In the genomic region with DNA sequence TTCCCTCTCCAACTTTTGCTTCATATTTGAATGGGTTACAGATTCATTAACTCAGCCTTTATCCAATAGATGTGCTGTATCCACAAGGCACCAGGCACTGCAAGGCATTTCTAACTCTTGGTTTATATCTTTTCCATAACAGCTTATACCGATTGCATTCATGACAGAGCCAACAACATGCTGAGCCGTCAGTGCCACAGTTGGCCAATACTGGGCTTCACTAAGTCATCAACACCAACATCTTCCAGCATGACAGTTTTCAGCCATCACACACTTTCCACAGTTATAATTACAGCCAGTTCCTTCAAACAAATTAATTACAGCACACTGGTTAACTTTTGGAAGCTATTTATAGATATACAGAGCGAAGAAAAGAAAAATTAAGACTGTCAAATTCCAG, we compare ENCODE assay signal across 30 mouse cellular contexts.
DNase-seq lines count a peak whose midpoint lies in the region; ATAC-seq lines count a peak whose summit lies in the region.
"Had no signal": no experiment of that assay in that cellular context is flagged by ENCODE, and none has a peak within 500 bp of the region (broad histone marks: within the 10 kb centered on the region; RNA-seq: fewer than 3 reads in every experiment).

No protein-coding gene starts in this region.

- no peak overlapping the region for H3K27ac ChIP-seq in forebrain, embryonic 16.5 days (ENCODE audit: low read length)
- H3K27ac ChIP-seq in forebrain, embryonic 10.5 days = no peak overlapping the region
- H3K27ac ChIP-seq: embryonic facial prominence, embryonic 10.5 days; embryonic facial prominence, embryonic 13.5 days; heart, adult 2 months; heart, embryonic 10.5 days; heart, embryonic 13.5 days; hindbrain, embryonic 14.5 days; hindbrain, postnatal 0 days had no signal

- no peak overlapping the region for H3K4me3 ChIP-seq in forebrain, embryonic 16.5 days (replicated peaks; ENCODE audit: low read length)
- H3K4me3 ChIP-seq in forebrain, embryonic 10.5 days = no peak overlapping the region
- H3K4me3 ChIP-seq: embryonic facial prominence, embryonic 10.5 days; embryonic facial prominence, embryonic 13.5 days; erythroblast, embryonic 14.5 days; heart, adult 2 months; heart, embryonic 10.5 days; heart, embryonic 13.5 days had no signal

- H3K9me3 ChIP-seq in forebrain, embryonic 16.5 days (ENCODE audit: control insufficient read depth, low read length) = no peaks in the 10 kb centered on the region
- no peaks in the 10 kb centered on the region for H3K9me3 ChIP-seq in forebrain, embryonic 10.5 days
- H3K9me3 ChIP-seq: embryonic facial prominence, embryonic 10.5 days; embryonic facial prominence, embryonic 13.5 days; heart, embryonic 10.5 days; heart, embryonic 13.5 days had no signal

- 62% methylated on average over 3 of the region's 3 CpGs for WGBS in forebrain, embryonic 16.5 days
- WGBS in forebrain, embryonic 10.5 days = 86% methylated on average over 3 of the region's 3 CpGs

- no peaks in the 10 kb centered on the region for H3K4me1 ChIP-seq in forebrain, embryonic 16.5 days (replicated peaks; ENCODE audit: control insufficient read depth, insufficient read depth, low read length)
- no peaks in the 10 kb centered on the region for H3K4me1 ChIP-seq in forebrain, embryonic 10.5 days
- H3K4me1 ChIP-seq: embryonic facial prominence, embryonic 10.5 days; embryonic facial prominence, embryonic 13.5 days; heart, embryonic 10.5 days; heart, embryonic 13.5 days had no signal

- peak; percentile 75 for ATAC-seq in forebrain, embryonic 16.5 days
- ATAC-seq: activated CD4-positive, CD25-positive, alpha-beta regulatory T cell, adult 4 months; CD4-positive, CD25-positive, alpha-beta regulatory T cell, adult 4 months; hindbrain, postnatal 0 days; inflammation-experienced regulatory T-cells, adult 6 months; intestine, embryonic 16.5 days had no signal

- no peak overlapping the region for H3K4me2 ChIP-seq in forebrain, embryonic 16.5 days (ENCODE audit: low read length)
- H3K4me2 ChIP-seq: embryonic facial prominence, embryonic 13.5 days; heart, embryonic 13.5 days; hindbrain, embryonic 14.5 days had no signal

- no peak overlapping the region for H3K9ac ChIP-seq in forebrain, embryonic 16.5 days (replicated peaks; ENCODE audit: low read depth, low read length)
- H3K9ac ChIP-seq: embryonic facial prominence, embryonic 13.5 days; heart, embryonic 13.5 days; hindbrain, embryonic 14.5 days had no signal

- H3K27me3 ChIP-seq in forebrain, embryonic 16.5 days (replicated peaks; ENCODE audit: control insufficient read depth, insufficient read depth, low read length) = no peaks in the 10 kb centered on the region
- H3K27me3 ChIP-seq in forebrain, embryonic 10.5 days (ENCODE audit: poor library complexity, severe bottlenecking) = no peaks in the 10 kb centered on the region
- H3K27me3 ChIP-seq: embryonic facial prominence, embryonic 13.5 days; heart, embryonic 13.5 days had no signal

- DNase-seq in forebrain, embryonic 10.5 days (ENCODE audit: extremely low spot score, low spot score) = no peak
- peak; percentile 1 for DNase-seq in Muller cell, postnatal 12 days (ENCODE audit: inconsistent ontology term)
- DNase-seq in brain, adult 2 months (ENCODE audit: low read depth, low spot score) = peak; percentile 12
- no peak for DNase-seq in gastrocnemius, adult 18-20 months (ENCODE audit: low spot score)
- DNase-seq in frontal cortex, adult 2 months (ENCODE audit: extremely low spot score in 1 of 2, low spot score in 1 of 2) = no peak
- DNase-seq: adrenal gland, adult 8-10 months; adrenal gland, postnatal 25 days; cerebellum, adult 11-12 months; cerebellum, adult 8-10 months; cerebellum, postnatal 10 days; cerebellum, postnatal 36 days; embryo, embryonic 11 days; gastrocnemius, postnatal 10 days; gastrocnemius, postnatal 36 days; heart, adult 2 months; heart, postnatal 14 days; heart, postnatal 4 days; kidney, adult 18-20 months had no signal

- H3K36me3 ChIP-seq in forebrain, embryonic 16.5 days (ENCODE audit: control insufficient read depth, insufficient read depth) = no peaks in the 10 kb centered on the region
- no peaks in the 10 kb centered on the region for H3K36me3 ChIP-seq in forebrain, embryonic 10.5 days (replicated peaks)
- H3K36me3 ChIP-seq: embryonic facial prominence, embryonic 10.5 days; embryonic facial prominence, embryonic 13.5 days; heart, embryonic 10.5 days; heart, embryonic 13.5 days had no signal

Comparison
In these comparisons a context has a peak if more than half of its experiments do, and no peak if none do; other contexts are left out.
1. DNase-seq: peak in Muller cell, postnatal 12 days (single experiment) and brain, adult 2 months (single experiment); none in forebrain, embryonic 10.5 days (single experiment), gastrocnemius, adult 18-20 months (single experiment) and frontal cortex, adult 2 months (0 of 2).